Mouse (Mus musculus) spleen, adult 2 months (tissue): ENCODE results near the gene Srrm1. TPM values are rescaled to one million over a fixed set of nuclear protein-coding genes. Genes with fewer than 3 reads are reported as not detected.

Experiments
- DNase-seq, 2 experiments: peaks; one replicate each; pipeline versions ENCODE4 v3.0.0 to v3.0.0-alpha.2; 2012 to 2021; ENCODE audit warnings: low spot score in 2 of 2, low read depth in 1 of 2
- H3K27ac ChIP-seq: fragments of 200-500 bp; 2 replicates; pipeline ENCODE4 v1.5.1; 2012; ENCODE audit warnings: low read length, inconsistent platforms; ENCODE audit not compliant: insufficient read depth
- H3K27me3 ChIP-seq: fragments of 200-500 bp; 2 replicates; pipeline ENCODE4 v1.6.1; 2012; ENCODE audit warnings: mild to moderate bottlenecking, moderate library complexity, low read length, inconsistent platforms; ENCODE audit not compliant: control insufficient read depth, insufficient read depth
- H3K36me3 ChIP-seq: fragments of 200-500 bp; 2 replicates; pipeline ENCODE4 v1.6.1; 2012; ENCODE audit warnings: mild to moderate bottlenecking, low read length, inconsistent platforms; ENCODE audit not compliant: control insufficient read depth, insufficient read depth
- H3K4me1 ChIP-seq: fragments of 200-500 bp; 2 replicates; pipeline ENCODE4 v1.6.1; 2011; ENCODE audit warnings: inconsistent platforms; ENCODE audit not compliant: control insufficient read depth, insufficient read depth, insufficient read length
- H3K4me3 ChIP-seq: fragments of 200-500 bp; 2 replicates; pipeline ENCODE4 v1.5.1; 2011; ENCODE audit warnings: mild to moderate bottlenecking, inconsistent platforms; ENCODE audit not compliant: insufficient read depth, insufficient read length; ENCODE audit errors: extremely low read depth
- CTCF ChIP-seq: fragments of 200-500 bp; IDR thresholded peaks from 2 replicates; pipeline ENCODE4 v1.5.1; 2011; ENCODE audit warnings: mild to moderate bottlenecking, inconsistent platforms; ENCODE audit not compliant: insufficient read depth, insufficient read length, insufficient replicate concordance; ENCODE audit errors: extremely low read depth
- POLR2A ChIP-seq: fragments of 200-500 bp; IDR thresholded peaks from 2 replicates; pipeline ENCODE4 v1.6.1; 2011; ENCODE audit warnings: low read depth, low read length, inconsistent platforms
- WGBS: fragments of 180-500 bp; shearing (Covaris S2); methylation state at CpG from one replicate; pipeline ENCODE4 v1.1.7; 2018; 5-methylcytosine and 5-hydroxymethylcytosine counted together
- polyA plus RNA-seq: library from polyadenylated mRNA; depleted of rRNA; stranded (reverse); fragments of >200 nt; gene quantifications from 2 replicates; pipeline ENCODE4 v1.2.3, GENCODE M21; 2012

Srrm1 gene
- polyA plus RNA-seq, 1 experiment: 22.2 TPM

- Histone ChIP-seq H3K27ac (no peak overlapping the region), H3K36me3 (no peaks in the 10 kb centered on the region), H3K4me3 (no peak overlapping the region), H3K4me1 (no peaks in the 10 kb centered on the region), H3K27me3 (peaks cover 7% of the 10 kb centered on the region)
- WGBS: 78% methylated on average over 6 of the region's 6 CpGs
- no peak for DNase-seq
- TF ChIP-seq CTCF: no peak
Observed at GRCm38 (mm10) chr4:135393381-135393780, 40.3 kb upstream of the Srrm1 start.

DNA sequence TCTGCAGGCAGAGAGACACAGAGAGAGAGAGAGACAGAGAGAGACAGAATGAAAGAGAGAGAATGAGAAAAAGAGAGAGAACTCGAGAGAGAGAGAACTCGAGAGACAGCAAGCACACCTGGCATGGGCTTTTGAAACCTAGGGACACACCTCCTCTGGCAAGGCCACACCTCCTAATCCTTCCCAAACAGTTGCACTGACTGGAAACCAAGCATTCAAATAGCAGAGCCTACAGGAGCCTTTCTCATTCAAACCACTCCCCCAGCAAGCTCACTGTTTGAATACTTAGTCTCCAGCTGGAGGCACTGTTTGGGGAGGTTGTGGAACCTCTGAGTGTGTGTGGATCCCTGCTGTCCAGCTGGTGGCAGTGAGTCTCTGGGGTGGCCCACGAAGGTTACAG lies 39.7 kb upstream of the Srrm1 start:
- no peak for TF ChIP-seq CTCF
- no peak for TF ChIP-seq POLR2A
- Histone ChIP-seq H3K36me3 (no peaks in the 10 kb centered on the region), H3K27me3 (peaks cover 3% of the 10 kb centered on the region; the same call in 1 of the 2 replicates), H3K27ac (no peak overlapping the region), H3K4me3 (no peak overlapping the region), H3K4me1 (no peaks in the 10 kb centered on the region)
- WGBS: 92% methylated on average over 3 of the region's 3 CpGs
- DNase-seq: no peak

GRCm38 (mm10) chr4:135391014-135391413 lies 37.9 kb upstream of the Srrm1 start:
- Histone ChIP-seq H3K27ac (no peak overlapping the region), H3K4me3 (no peak overlapping the region), H3K27me3 (no peaks in the 10 kb centered on the region), H3K36me3 (no peaks in the 10 kb centered on the region), H3K4me1 (no peaks in the 10 kb centered on the region)
- 69% methylated on average over 6 of the region's 6 CpGs for WGBS
- DNase-seq: no peak
- TF ChIP-seq POLR2A (no peak), CTCF (no peak)

DNA sequence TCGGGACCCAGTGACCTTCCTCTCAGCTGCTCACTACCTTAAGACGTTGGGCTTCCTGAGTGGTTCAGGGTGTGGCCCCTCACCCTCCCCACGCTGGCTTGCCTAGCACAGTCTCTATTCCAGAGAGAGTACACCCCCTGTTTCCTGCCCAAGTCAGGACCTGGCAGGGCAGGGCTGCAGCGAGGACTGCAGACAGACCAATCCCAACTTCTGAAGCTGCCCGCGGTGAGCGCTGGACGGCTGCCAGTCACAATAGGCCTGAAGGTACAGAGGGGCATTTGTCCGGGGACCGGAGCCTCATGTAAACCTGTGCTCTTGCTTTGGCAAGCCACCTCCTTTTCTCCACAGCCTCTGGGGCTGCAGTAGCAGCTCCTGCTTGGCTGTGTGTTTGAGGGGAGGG lies 32.5 kb upstream of the Srrm1 start:
- WGBS: 30% methylated on average over 10 of the region's 10 CpGs
- TF ChIP-seq POLR2A (no peak), CTCF (no peak)
- DNase-seq: no peak

DNA sequence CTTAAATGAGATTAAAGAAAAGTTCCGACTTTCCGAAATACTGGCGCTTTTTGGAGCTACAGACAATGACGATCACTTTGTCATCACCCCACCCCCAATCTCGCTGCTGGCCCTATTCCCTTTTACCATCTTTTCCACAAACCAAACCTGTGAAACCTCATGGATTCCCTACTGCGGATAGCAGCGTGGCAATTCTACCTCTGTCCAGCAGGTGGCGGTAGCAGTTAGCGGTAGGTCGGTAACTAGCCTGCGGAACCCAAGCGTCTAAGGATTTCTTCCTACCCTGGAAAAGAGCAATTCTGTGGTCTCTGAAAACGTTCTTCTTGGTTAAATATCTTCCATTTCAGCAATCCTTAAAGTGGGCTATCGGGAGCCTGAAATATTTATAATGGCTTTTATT lies 29.2 kb upstream of the Srrm1 start:
- Histone ChIP-seq H3K4me1 (no peaks in the 10 kb centered on the region), H3K4me3 (no peak overlapping the region), H3K27me3 (no peaks in the 10 kb centered on the region), H3K27ac (no peak overlapping the region), H3K36me3 (no peaks in the 10 kb centered on the region)
- TF ChIP-seq CTCF (peak; percentile 87; the same call in 1 of the 2 replicates), POLR2A (no peak)
- peak; percentile 43 to 58 for DNase-seq
- 6% methylated on average over 14 of the region's 14 CpGs for WGBS

More for the DNA sequence above, 32.5 kb upstream of the Srrm1 start:
- Histone ChIP-seq H3K4me3 (no peak overlapping the region), H3K36me3 (no peaks in the 10 kb centered on the region), H3K4me1 (no peaks in the 10 kb centered on the region), H3K27ac (no peak overlapping the region), H3K27me3 (no peaks in the 10 kb centered on the region)

DNA sequence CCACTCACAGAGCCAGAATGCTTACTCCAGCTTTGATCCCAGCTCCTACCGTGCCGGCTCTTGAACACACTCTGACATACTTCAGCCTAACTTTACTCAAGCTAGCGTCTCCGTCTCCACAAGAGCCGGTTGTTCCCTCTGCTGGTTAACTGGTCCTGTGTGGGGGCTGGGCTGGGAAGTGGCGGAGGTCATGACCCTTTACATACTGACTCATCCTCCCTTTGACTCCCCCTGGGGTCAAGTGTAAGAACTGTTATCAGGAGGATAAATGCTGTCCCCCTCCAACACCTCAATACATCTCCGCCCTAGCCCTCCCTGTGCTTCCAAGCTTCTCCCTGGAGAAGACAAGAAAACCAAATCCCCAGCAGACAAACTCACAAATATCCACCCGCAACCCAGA lies 28.2 kb upstream of the Srrm1 start:
- H3K4me3 ChIP-seq: no peak overlapping the region
- TF ChIP-seq CTCF: no peak
- TF ChIP-seq POLR2A: no peak
- H3K4me1 ChIP-seq: no peaks in the 10 kb centered on the region
- H3K36me3 ChIP-seq: no peaks in the 10 kb centered on the region
- 72% methylated on average over 8 of the region's 8 CpGs for WGBS
- DNase-seq: no peak
- no peak overlapping the region for H3K27ac ChIP-seq
- no peaks in the 10 kb centered on the region for H3K27me3 ChIP-seq

DNA sequence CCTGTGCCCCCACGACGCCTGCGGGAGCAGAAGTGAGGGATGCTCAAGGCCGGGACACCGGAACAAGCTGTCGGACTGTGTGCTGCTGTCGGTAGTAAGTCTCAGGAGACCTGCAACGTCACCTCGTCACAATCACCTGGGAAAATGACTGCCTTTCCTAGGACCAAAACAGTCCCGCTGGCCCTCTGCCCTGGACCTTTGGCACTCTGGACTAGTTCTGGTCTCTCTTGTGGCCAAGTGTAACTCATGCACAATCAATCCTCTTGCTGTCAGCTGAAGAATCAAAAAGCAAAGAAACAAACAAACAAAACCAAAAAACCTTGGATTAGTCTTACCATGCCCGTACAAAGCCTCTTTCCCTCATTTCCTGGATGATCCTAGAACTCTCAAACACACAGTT lies 24.1 kb upstream of the Srrm1 start:
- no peaks in the 10 kb centered on the region for H3K27me3 ChIP-seq
- H3K27ac ChIP-seq: no peak overlapping the region
- H3K4me1 ChIP-seq: no peaks in the 10 kb centered on the region
- WGBS: 84% methylated on average over 11 of the region's 11 CpGs
- no peak for DNase-seq
- no peak overlapping the region for H3K4me3 ChIP-seq
- no peak for TF ChIP-seq POLR2A
- TF ChIP-seq CTCF: no peak
- H3K36me3 ChIP-seq: no peaks in the 10 kb centered on the region
